Mouse (Mus musculus) heart, embryonic 11.5 days (tissue): ENCODE measurements around the gene Angpt4. TPM values are rescaled to one million over a fixed set of nuclear protein-coding genes. Genes with fewer than 3 reads are reported as not detected.

Experiments
- ATAC-seq: fragments of 200-750 bp; cut with Nextera tagmentation; replicated peaks from 2 replicates; pipeline ENCODE4 v1.8.0; 2017; ENCODE audit warnings: moderate library complexity; ENCODE audit not compliant: insufficient number of reproducible peaks, low FRiP score, low TSS enrichment
- H3K27ac ChIP-seq: fragments of 300-500 bp; sonication (generic); 2 replicates; pipeline ENCODE4 v1.5.1; 2014; ENCODE audit warnings: mild to moderate bottlenecking, low read depth, low read length
- H3K27me3 ChIP-seq: fragments of 300-500 bp; sonication (generic); 2 replicates; pipeline ENCODE4 v1.6.1; 2014; ENCODE audit warnings: mild to moderate bottlenecking, low read length, mixed read lengths; ENCODE audit not compliant: control insufficient read depth, insufficient read depth
- H3K36me3 ChIP-seq: fragments of 300-500 bp; sonication (generic); 2 replicates; pipeline ENCODE4 v1.6.1; 2014; ENCODE audit warnings: mild to moderate bottlenecking, low read length, moderate library complexity, mixed read lengths; ENCODE audit not compliant: control insufficient read depth, insufficient read depth
- H3K4me1 ChIP-seq: fragments of 300-500 bp; sonication (generic); 2 replicates; pipeline ENCODE4 v1.6.1; 2014; ENCODE audit warnings: low read length; ENCODE audit not compliant: control insufficient read depth, insufficient read depth
- H3K4me2 ChIP-seq: fragments of 300-500 bp; sonication (generic); 2 replicates; pipeline ENCODE4 v1.6.1; 2014; ENCODE audit warnings: mild to moderate bottlenecking, moderate library complexity
- H3K4me3 ChIP-seq: fragments of 300-500 bp; sonication (generic); 2 replicates; pipeline ENCODE4 v1.5.1; 2014; ENCODE audit warnings: low read depth, low read length
- H3K9ac ChIP-seq: fragments of 300-500 bp; sonication (generic); 2 replicates; pipeline ENCODE4 v1.6.1; 2014; ENCODE audit warnings: mild to moderate bottlenecking, low read depth, low read length, moderate library complexity
- H3K9me3 ChIP-seq: fragments of 300-500 bp; sonication (generic); replicated peaks from 2 replicates; pipeline ENCODE4 v1.6.1; 2016; ENCODE audit warnings: low read length; ENCODE audit not compliant: control insufficient read depth
- WGBS: fragments of 180-500 bp; shearing (Covaris S2); extraction: QIAGEN DNeasy Blood & Tissue Kit; methylation state at CpG from one replicate; pipeline ENCODE4 v1.1.7; 2014; ENCODE audit not compliant: insufficient replicate concordance; 5-methylcytosine and 5-hydroxymethylcytosine counted together
- polyA plus RNA-seq: library from polyadenylated mRNA; unstranded; fragments of >200 nt; fragmentation: Nextera tagmentation; extraction: Ambion mirVana; gene quantifications from 2 replicates; pipeline ENCODE4 v1.2.1, GENCODE M21; 2014

Angpt4 gene
- polyA plus RNA-seq, 1 experiment from 2014 or later, result 0.21 TPM

DNA sequence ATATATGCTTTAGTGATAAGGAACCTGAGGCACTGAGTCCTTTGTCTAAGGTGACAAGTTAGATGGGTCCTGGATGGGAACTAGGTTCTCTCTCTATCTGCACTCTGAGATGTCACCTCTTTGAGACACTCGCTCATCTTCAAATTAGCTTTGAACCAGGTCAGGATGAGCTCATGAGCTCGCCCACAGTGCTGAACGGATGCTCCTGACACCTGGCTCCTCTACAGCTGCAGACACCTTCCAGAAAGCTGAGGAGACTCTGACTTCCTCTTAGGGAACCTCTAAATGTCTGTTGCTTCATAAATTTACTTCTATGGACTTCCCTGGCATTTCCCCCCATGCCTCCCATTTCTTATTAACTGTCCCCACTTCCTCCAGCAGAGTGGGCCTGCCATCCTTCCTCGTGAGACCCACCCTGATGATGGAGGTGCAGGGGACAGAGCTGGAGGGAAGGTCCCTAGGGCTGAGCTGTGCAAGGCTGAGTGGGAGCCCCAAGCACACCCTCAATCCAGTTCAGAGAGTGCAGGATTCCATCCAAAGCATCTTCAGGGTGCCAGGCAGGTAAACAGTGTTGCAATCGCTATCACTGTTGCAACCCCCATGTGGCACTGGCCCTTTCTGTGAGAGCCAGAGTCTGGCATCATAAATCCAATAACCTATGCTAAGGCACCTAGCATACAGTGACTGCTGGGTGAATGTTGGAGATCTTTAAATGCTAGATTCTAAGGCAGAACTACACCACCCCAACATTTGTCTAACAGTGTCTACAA is 28.8 kb downstream of the Angpt4 start:
- no peak overlapping the region for H3K4me2 ChIP-seq
- H3K4me1 ChIP-seq, result no peaks in the 10 kb centered on the region
- H3K36me3 ChIP-seq, result no peaks in the 10 kb centered on the region
- H3K9ac ChIP-seq, result no peak overlapping the region
- peaks cover 10% of the 10 kb centered on the region for H3K27me3 ChIP-seq
- 64% methylated on average over 5 of the region's 5 CpGs for WGBS
- H3K27ac ChIP-seq, result no peak overlapping the region
- no peak overlapping the region for H3K4me3 ChIP-seq
- H3K9me3 ChIP-seq, result no peaks in the 10 kb centered on the region
- no peak for ATAC-seq

DNA sequence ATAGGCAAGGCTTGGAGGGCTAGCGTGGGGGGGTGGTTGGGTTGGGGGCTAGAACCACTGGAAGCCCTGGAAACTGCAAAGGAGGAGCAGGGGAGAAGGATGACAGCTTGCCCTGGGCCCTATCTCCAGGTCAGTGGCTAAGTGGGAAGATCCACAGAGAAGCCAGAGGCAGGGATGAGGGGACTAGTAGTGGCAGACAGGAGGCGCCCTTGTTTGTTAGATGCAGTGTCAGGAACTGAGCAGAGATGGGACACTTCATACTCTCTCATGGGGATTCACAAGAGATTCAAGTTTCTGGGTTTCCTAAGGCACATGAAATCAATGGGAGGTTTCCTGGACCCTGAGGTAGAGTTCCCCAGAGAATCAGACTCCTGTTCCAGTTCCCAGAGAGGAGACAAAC is 30.3 kb downstream of the Angpt4 start:
- peaks cover 10% of the 10 kb centered on the region for H3K27me3 ChIP-seq
- 38% methylated on average over 2 of the region's 2 CpGs for whole genome bisulfite sequencing
- ATAC-seq, result no peak

DNA sequence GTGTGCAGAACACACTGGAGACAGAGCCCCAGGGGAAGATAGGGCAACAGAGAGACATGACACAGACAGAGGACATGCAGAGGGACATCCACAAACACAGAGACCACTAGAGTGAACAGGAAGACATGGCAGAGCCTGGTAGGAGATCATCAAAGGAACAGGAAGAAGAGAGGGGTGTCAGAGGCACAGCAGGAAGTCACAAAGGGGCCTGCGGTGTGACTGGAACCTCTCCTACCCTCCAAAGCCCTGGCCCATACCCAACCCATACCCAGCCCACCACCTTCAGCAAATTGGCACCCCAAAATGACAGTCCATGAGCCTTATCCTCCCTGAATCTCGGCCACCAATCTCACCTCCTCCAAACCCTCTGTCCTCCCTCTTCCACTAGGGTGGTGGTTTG is 33.1 kb downstream of the Angpt4 start:
- H3K4me3 ChIP-seq, result no peak overlapping the region
- no peak overlapping the region for H3K9ac ChIP-seq
- peaks cover 7% of the 10 kb centered on the region for H3K27me3 ChIP-seq
- WGBS, result 67% methylated on average over 2 of the region's 2 CpGs
- no peak overlapping the region for H3K27ac ChIP-seq
- no peak for ATAC-seq
- no peaks in the 10 kb centered on the region for H3K4me1 ChIP-seq
- H3K4me2 ChIP-seq, result no peak overlapping the region
- H3K9me3 ChIP-seq, result no peaks in the 10 kb centered on the region
- H3K36me3 ChIP-seq, result no peaks in the 10 kb centered on the region

More for the DNA sequence above, 30.3 kb downstream of the Angpt4 start:
- Histone ChIP-seq H3K9ac (no peak overlapping the region), H3K27ac (no peak overlapping the region), H3K4me2 (no peak overlapping the region), H3K9me3 (no peaks in the 10 kb centered on the region), H3K4me1 (no peaks in the 10 kb centered on the region), H3K36me3 (no peaks in the 10 kb centered on the region), H3K4me3 (no peak overlapping the region)

DNA sequence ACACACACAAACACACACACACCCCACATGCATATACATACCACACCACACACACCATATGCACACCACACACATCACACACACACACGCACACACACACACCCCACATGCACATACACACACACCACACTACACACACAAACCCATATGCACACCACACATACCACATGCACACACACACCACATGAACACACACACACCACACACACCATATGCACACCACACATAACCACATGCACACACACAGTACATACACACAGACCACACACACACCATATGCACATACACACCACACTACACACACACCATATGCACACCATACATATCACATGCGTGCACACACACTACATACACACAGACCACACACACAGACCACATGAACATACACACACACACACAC is 36.6 kb downstream of the Angpt4 start:
- Histone ChIP-seq H3K27me3 (peaks cover 5% of the 10 kb centered on the region), H3K9me3 (no peaks in the 10 kb centered on the region), H3K9ac (no peak overlapping the region), H3K4me1 (no peaks in the 10 kb centered on the region), H3K4me2 (no peak overlapping the region), H3K4me3 (no peak overlapping the region), H3K27ac (no peak overlapping the region), H3K36me3 (no peaks in the 10 kb centered on the region)
- ATAC-seq, result no peak
- 93% methylated on average over 2 of the region's 2 CpGs for WGBS

DNA sequence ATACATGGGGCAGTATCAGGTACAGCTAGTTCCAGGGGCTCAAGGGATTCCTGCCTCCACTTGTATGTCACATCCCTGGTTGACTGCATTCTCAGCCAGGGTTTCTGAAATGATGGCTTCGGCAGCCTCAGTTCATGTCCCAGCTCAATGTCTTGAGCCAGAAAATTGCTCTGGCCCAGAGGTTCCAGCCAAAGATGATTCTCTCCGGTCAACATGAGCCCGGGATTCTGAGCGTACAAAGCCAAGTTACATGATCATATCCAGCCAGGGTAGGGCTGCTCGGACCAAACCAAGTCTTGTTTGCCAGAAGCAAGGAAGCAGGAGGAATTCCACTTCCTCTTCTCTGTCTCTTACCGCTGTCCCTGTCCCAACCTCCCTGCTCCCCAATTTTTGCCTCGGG is 37.3 kb downstream of the Angpt4 start:
- Histone ChIP-seq H3K4me3 (no peak overlapping the region), H3K36me3 (no peaks in the 10 kb centered on the region), H3K4me1 (no peaks in the 10 kb centered on the region), H3K9ac (no peak overlapping the region), H3K4me2 (no peak overlapping the region), H3K9me3 (no peaks in the 10 kb centered on the region), H3K27me3 (peaks cover 5% of the 10 kb centered on the region), H3K27ac (no peak overlapping the region)
- 75% methylated on average over 7 of the region's 7 CpGs for WGBS
- no peak for ATAC-seq

DNA sequence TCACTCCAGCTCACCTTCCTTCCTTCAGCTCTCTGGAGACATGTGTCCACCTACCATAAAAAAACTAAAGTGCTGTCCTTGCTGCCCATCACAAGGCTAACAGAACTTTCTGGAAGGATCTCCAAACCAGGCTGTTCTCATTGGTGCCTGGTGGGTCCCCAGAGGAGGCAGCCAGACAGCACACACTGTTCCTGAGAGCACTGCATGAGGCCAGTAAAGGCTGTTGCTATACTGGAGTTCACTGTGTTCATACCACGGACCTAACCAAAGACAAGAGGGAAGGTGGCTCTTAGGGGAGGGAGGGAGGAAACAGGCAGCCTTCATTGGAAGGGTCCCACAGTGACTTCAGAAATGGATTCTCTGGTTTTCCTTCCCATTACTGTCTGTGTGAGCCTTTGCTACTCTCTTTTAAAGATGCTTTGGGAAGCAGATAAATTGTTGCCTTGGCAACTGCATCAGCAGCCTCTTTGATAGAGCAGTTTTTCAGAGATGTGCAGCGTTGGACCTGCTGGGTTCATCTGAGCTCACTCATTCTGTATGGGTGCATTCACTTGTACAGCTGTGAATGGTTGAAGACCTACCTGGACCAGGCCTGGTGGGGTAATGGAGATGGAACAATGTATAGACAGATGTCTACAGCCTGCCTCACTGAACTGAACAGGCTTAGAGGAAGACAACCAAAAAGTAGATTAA is 38.2 kb downstream of the Angpt4 start:
- ATAC-seq, result no peak
- no peaks in the 10 kb centered on the region for H3K9me3 ChIP-seq
- 65% methylated on average over 2 of the region's 2 CpGs for WGBS
- H3K4me3 ChIP-seq, result no peak overlapping the region
- peaks cover 5% of the 10 kb centered on the region for H3K27me3 ChIP-seq
- no peaks in the 10 kb centered on the region for H3K4me1 ChIP-seq
- no peaks in the 10 kb centered on the region for H3K36me3 ChIP-seq
- no peak overlapping the region for H3K27ac ChIP-seq
- H3K9ac ChIP-seq, result no peak overlapping the region
- no peak overlapping the region for H3K4me2 ChIP-seq

DNA sequence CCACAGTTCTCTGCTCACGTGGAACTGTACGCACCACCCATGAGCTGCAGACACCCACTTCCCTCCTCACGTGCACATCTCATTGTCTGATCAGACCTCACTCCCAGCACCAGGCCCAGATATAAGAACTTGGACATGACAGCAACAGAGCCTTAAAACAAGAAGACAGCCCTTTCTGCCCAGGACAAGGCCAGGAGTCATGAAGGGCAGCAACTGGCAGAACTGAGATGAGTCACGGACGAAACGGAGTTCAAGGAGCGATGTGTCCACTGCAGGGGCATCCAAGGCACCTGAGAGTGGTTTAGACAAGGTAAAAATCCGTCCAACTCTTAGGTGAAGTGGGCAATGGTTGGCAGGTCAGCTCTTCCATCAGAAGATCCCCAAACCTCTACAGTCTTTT is 42.7 kb downstream of the Angpt4 start:
- Histone ChIP-seq H3K27me3 (no peaks in the 10 kb centered on the region), H3K9ac (no peak overlapping the region), H3K27ac (no peak overlapping the region), H3K4me2 (no peak overlapping the region), H3K36me3 (no peaks in the 10 kb centered on the region), H3K4me3 (no peak overlapping the region), H3K9me3 (no peaks in the 10 kb centered on the region), H3K4me1 (0 out of 2 replicates have a peak, but pooled peaks cover 3% of the 10 kb centered on the region)
- 81% methylated on average over 8 of the region's 8 CpGs for WGBS
- no peak for ATAC-seq

DNA sequence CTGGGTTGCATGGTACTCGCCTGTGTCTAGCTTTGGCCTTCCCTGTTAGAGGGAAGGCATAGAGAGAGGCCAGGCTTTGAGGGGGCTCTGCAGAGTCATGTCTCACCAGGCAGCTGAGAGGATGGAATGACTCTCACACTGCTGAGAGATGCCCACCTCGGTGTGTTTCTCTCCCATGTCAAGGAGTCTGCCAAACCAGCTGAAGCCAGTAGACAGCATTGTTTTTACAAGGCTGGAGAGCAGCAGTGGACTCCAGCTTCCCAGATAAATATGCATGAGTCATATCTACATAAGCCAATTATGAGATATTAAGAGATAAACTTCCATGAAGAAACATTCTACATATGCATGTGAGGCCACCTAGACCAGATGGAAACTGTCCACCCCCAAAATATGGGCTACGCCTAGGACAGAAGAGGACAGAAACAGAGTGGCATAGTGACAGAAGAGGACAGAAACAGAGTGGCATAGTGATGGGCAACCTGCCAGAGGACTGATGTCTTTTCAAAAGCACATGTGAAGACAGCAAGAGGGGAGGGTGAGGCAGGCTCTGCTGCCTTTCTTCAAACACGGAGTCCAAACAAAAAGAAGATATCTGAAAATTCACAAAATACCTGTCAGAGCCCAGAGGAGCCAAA is 45.6 kb downstream of the Angpt4 start:
- Histone ChIP-seq H3K27me3 (no peaks in the 10 kb centered on the region), H3K4me3 (no peak overlapping the region), H3K4me1 (0 out of 2 replicates have a peak, but pooled peaks cover 9% of the 10 kb centered on the region), H3K36me3 (no peaks in the 10 kb centered on the region), H3K9ac (no peak overlapping the region), H3K27ac (no peak overlapping the region), H3K4me2 (no peak overlapping the region), H3K9me3 (no peaks in the 10 kb centered on the region)
- no peak for ATAC-seq
- 56% methylated on average over 4 of the region's 4 CpGs for WGBS
